ENCODE assay signal across 9 mouse cellular contexts in genomic region chr12:40177089-40177488, GRCm38 (mm10). TPM values are rescaled to one million over a fixed set of nuclear protein-coding genes. Genes with fewer than 3 reads are reported as not detected.
DNase-seq lines count a peak whose midpoint lies in the region; ATAC-seq and TF ChIP-seq lines count a peak whose summit lies in the region.
"Had no signal": no experiment of that assay in that cellular context is flagged by ENCODE, and none has a peak within 500 bp of the region (broad histone marks: within the 10 kb centered on the region; RNA-seq: fewer than 3 reads in every experiment).

No protein-coding gene starts in this region.

- H3K27ac ChIP-seq in kidney, adult 2 months (ENCODE audit: insufficient read depth, low read depth, low read length) = no peak overlapping the region
- H3K27ac ChIP-seq in kidney, embryonic 14.5 days (ENCODE audit: low read depth, low read length) = no peak overlapping the region
- H3K27ac ChIP-seq in liver, embryonic 14.5 days = no peak overlapping the region
- H3K27ac ChIP-seq in midbrain, embryonic 15.5 days = no peak overlapping the region
- H3K27ac ChIP-seq: liver, embryonic 15.5 days had no signal

- no peaks in the 10 kb centered on the region for H3K4me1 ChIP-seq in kidney, adult 2 months (ENCODE audit: control insufficient read depth, insufficient read depth, low read length)
- H3K4me1 ChIP-seq in kidney, embryonic 14.5 days (ENCODE audit: control insufficient read depth, insufficient read depth, low read length) = no peaks in the 10 kb centered on the region
- H3K4me1 ChIP-seq in liver, embryonic 14.5 days (replicated peaks; ENCODE audit: control insufficient read depth in 2 of 2, insufficient read depth in 2 of 2, low read length in 1 of 2) = no peaks in the 10 kb centered on the region
- no peaks in the 10 kb centered on the region for H3K4me1 ChIP-seq in midbrain, embryonic 15.5 days
- H3K4me1 ChIP-seq: liver, embryonic 15.5 days had no signal

- peak; percentile 24 for DNase-seq in kidney, adult 2 months
- DNase-seq in ES-CJ7 (ENCODE audit: low read depth, low spot score) = peak; percentile 52
- peak; percentile 23 for DNase-seq in adrenal gland, adult 2 months
- DNase-seq in liver, embryonic 14.5 days (ENCODE audit: low read depth in 3 of 3, low spot score in 3 of 3) = peak in 1 of 3 experiments; percentile 2
- peak; percentile 52 for DNase-seq in thymus, postnatal 25 days

- TF ChIP-seq POLR2A in kidney, adult 2 months (IDR thresholded peaks at IDR 0.05; ENCODE audit: low read depth, low read length) = no peak

- H3K9ac ChIP-seq in kidney, embryonic 14.5 days (ENCODE audit: low read depth, low read length) = no peak overlapping the region
- no peak overlapping the region for H3K9ac ChIP-seq in liver, embryonic 14.5 days (replicated peaks)
- no peak overlapping the region for H3K9ac ChIP-seq in midbrain, embryonic 15.5 days
- H3K9ac ChIP-seq: liver, embryonic 15.5 days had no signal

- ATAC-seq in kidney, embryonic 14.5 days (ENCODE audit: low FRiP score, low TSS enrichment) = no peak
- ATAC-seq in liver, embryonic 14.5 days (ENCODE audit: insufficient read depth) = no peak
- no peak for ATAC-seq in midbrain, embryonic 15.5 days (replicated peaks)

- H3K36me3 ChIP-seq in kidney, adult 2 months (ENCODE audit: control insufficient read depth, insufficient read depth, low read length) = no peaks in the 10 kb centered on the region
- H3K36me3 ChIP-seq in kidney, embryonic 14.5 days (ENCODE audit: control insufficient read depth, insufficient read depth, low read length) = no peaks in the 10 kb centered on the region
- H3K36me3 ChIP-seq in liver, embryonic 14.5 days (replicated peaks; ENCODE audit: control insufficient read depth, insufficient read depth, low read depth) = no peaks in the 10 kb centered on the region
- H3K36me3 ChIP-seq in midbrain, embryonic 15.5 days (replicated peaks) = no peaks in the 10 kb centered on the region
- H3K36me3 ChIP-seq: liver, embryonic 15.5 days had no signal

- no peak overlapping the region for H3K4me2 ChIP-seq in kidney, embryonic 14.5 days (replicated peaks; ENCODE audit: low read depth, low read length)
- no peak overlapping the region for H3K4me2 ChIP-seq in liver, embryonic 14.5 days (ENCODE audit: low read depth)
- no peak overlapping the region for H3K4me2 ChIP-seq in midbrain, embryonic 15.5 days
- H3K4me2 ChIP-seq: liver, embryonic 15.5 days had no signal

- WGBS in kidney, adult 2 months = 52% methylated on average over 6 of the region's 6 CpGs
- WGBS in kidney, embryonic 14.5 days = 68% methylated on average over 6 of the region's 6 CpGs
- 31% methylated on average over 6 of the region's 6 CpGs for WGBS in liver, embryonic 14.5 days (ENCODE audit: insufficient replicate concordance)
- WGBS in midbrain, embryonic 15.5 days = 67% methylated on average over 6 of the region's 6 CpGs

- TF ChIP-seq EP300 in liver, embryonic 14.5 days (IDR thresholded peaks at IDR 0.05; ENCODE audit: low read depth) = no peak

- no peak overlapping the region for H3K4me3 ChIP-seq in kidney, adult 2 months (ENCODE audit: insufficient read depth, low read depth, low read length)
- no peak overlapping the region for H3K4me3 ChIP-seq in kidney, embryonic 14.5 days (ENCODE audit: low read length)
- H3K4me3 ChIP-seq in liver, embryonic 14.5 days (ENCODE audit: insufficient read depth in 1 of 2, low read depth in 2 of 2, low read length in 2 of 2) = no peak overlapping the region
- H3K4me3 ChIP-seq in midbrain, embryonic 15.5 days = no peak overlapping the region
- H3K4me3 ChIP-seq: erythroblast, embryonic 14.5 days; liver, embryonic 15.5 days had no signal

- no peaks in the 10 kb centered on the region for H3K27me3 ChIP-seq in kidney, adult 2 months (replicated peaks; ENCODE audit: control insufficient read depth, insufficient read depth, low read length)
- no peaks in the 10 kb centered on the region for H3K27me3 ChIP-seq in kidney, embryonic 14.5 days (ENCODE audit: control insufficient read depth, insufficient read depth, low read length)
- no peaks in the 10 kb centered on the region for H3K27me3 ChIP-seq in liver, embryonic 14.5 days (ENCODE audit: control insufficient read depth, insufficient read depth, low read length)
- H3K27me3 ChIP-seq in midbrain, embryonic 15.5 days (replicated peaks) = no peaks in the 10 kb centered on the region
- H3K27me3 ChIP-seq: liver, embryonic 15.5 days had no signal

- peaks cover 3% of the 10 kb centered on the region; the same call in 1 of the 2 replicates for H3K9me3 ChIP-seq in kidney, embryonic 14.5 days (ENCODE audit: control insufficient read depth, low read length)
- no peaks in the 10 kb centered on the region for H3K9me3 ChIP-seq in liver, embryonic 14.5 days (ENCODE audit: control insufficient read depth, low read length)
- no peaks in the 10 kb centered on the region for H3K9me3 ChIP-seq in midbrain, embryonic 15.5 days
- H3K9me3 ChIP-seq: liver, embryonic 15.5 days had no signal

- TF ChIP-seq CTCF in kidney, adult 2 months (conservative IDR thresholded peaks at IDR 0.05; ENCODE audit: insufficient read depth, insufficient read length, low read depth, low read length) = peak; percentile 35; the same call in 1 of the 2 replicates
- peak; percentile 64 for TF ChIP-seq CTCF in liver, embryonic 14.5 days (IDR thresholded peaks at IDR 0.05; ENCODE audit: low read depth)

RNA-seq across cellular contexts. Expression of gene Lsmem1, which starts 22.2 kb away (rescaled TPM):
- 0.20 TPM in 1 of 2 replicates, not detected in the other for polyA plus RNA-seq in kidney, adult 2 months (2012; rRNA removed)
- not detected in 2 replicates for polyA plus RNA-seq in kidney, embryonic 14.5 days (2014; fragmentation: Nextera tagmentation; extraction: Ambion mirVana)
- total RNA-seq in adrenal gland, adult 2 months (2021) = under 1 TPM in 1 of 2 experiments, not detected in 1; 0.12 TPM
- not detected in 2 replicates for polyA plus RNA-seq in adrenal gland, adult 2 months (2012; rRNA removed)
- polyA plus RNA-seq in liver, embryonic 14.5 days (2012; rRNA removed) = 0.02 TPM in 1 of 2 replicates, not detected in the other
- not detected in 2 replicates for polyA plus RNA-seq in liver, embryonic 14.5 days (2014; fragmentation: Nextera tagmentation; extraction: Ambion mirVana)
- not detected in 2 replicates for polyA plus RNA-seq in midbrain, embryonic 15.5 days (2015; fragmentation: Nextera tagmentation; extraction: Ambion mirVana)
- polyA plus RNA-seq: erythroblast, embryonic 14.5 days had no signal

RNA-seq across cellular contexts. Expression of gene Scin, which starts 43.1 kb away (rescaled TPM):
- polyA plus RNA-seq in kidney, adult 2 months (2012; rRNA removed) = 37.1 and 41.9 TPM in 2 replicates
- polyA plus RNA-seq in kidney, embryonic 14.5 days (2014; fragmentation: Nextera tagmentation; extraction: Ambion mirVana) = 5.2 and 8.4 TPM in 2 replicates
- total RNA-seq in adrenal gland, adult 2 months (2021) = 1 to 10 TPM; 1.0 to 1.6 TPM
- polyA plus RNA-seq in adrenal gland, adult 2 months (2012; rRNA removed) = 0.49 and 0.59 TPM in 2 replicates
- polyA plus RNA-seq in liver, embryonic 14.5 days (2012; rRNA removed) = 0.04 and 0.06 TPM in 2 replicates
- polyA plus RNA-seq in liver, embryonic 14.5 days (2014; fragmentation: Nextera tagmentation; extraction: Ambion mirVana) = 0.09 TPM in 1 of 2 replicates, not detected in the other
- 0.06 TPM in 1 of 2 replicates, not detected in the other for polyA plus RNA-seq in midbrain, embryonic 15.5 days (2015; fragmentation: Nextera tagmentation; extraction: Ambion mirVana)
